Mouse (Mus musculus): ENCODE results near the gene Entpd3. TPM values are rescaled to one million over a fixed set of nuclear protein-coding genes. Genes with fewer than 3 reads are reported as not detected.

The Entpd3 gene
- polyA plus RNA-seq, 1 experiment from 2014 or later: 4.0 TPM

Other genes starting within 250 kb of the Entpd3 start
- 1.5 and 2.2 TPM in 2 replicates for gene Myrip, start 238.3 kb upstream of the Entpd3 start, polyA plus RNA-seq (2014; fragmentation: Nextera tagmentation; extraction: Ambion mirVana)
- 159 and 173 TPM in 2 replicates for gene Eif1b, start 47.6 kb upstream of the Entpd3 start, polyA plus RNA-seq (2014; fragmentation: Nextera tagmentation; extraction: Ambion mirVana)
- gene Rpl14, start 31.6 kb downstream of the Entpd3 start, polyA plus RNA-seq (2014; fragmentation: Nextera tagmentation; extraction: Ambion mirVana): 1,190 and 1,204 TPM in 2 replicates

All from intestine, embryonic 14.5 days (tissue).